8 mouse cellular contexts compared by ENCODE assay signal in the genomic region with DNA sequence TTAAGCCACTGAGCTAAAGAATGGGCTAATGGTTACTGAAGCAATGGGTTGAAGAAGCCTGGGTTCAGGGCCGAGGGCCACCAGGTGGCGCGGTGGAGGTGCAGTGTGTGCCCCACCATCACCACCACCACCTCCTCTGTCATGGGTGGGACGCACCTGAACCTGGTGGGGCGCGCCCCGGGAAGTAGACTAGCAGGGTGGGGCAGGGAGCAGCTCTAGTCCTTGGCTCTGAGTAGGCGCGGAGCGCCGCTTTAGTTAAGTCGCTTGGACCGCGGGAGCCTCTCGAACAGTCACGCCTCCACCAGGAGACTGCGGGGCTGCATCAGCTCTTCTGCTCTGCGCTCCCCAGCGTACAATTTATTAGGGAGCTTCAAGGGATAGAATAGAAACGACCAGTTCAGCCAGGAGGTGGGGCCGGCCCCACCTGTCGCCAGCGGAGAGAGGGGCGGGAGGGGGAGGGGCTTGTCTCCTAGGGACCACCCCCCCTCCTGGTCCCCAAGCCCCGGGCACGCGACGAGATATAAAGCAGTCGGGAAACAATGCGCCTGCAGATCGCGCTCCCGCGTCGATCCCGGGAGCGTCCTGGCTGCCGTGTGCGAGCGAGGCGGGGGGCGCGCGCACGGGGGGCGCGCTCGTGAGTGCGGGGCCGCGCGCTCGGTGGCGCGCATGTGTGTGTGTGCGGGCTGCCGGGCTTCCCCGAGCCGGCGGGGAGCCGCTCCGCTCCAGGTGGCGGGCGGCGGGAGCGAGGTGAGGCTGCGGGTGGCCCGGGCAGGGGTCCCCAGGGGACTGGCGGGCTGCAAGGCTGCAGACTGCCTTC. TPM values are rescaled to one million over a fixed set of nuclear protein-coding genes. Genes with fewer than 3 reads are reported as not detected.
DNase-seq lines count a peak whose midpoint lies in the region; TF ChIP-seq lines count a peak whose summit lies in the region.

TSS of gene Mycl (plus strand) at position 249 of the 817 bp plus-strand sequence.

- intact Hi-C loops in left cerebral cortex, adult 2 months (cut with DNase I) = loop anchor here (1.0 to 5.0 kb wide), 2 partner anchors 88 to 257 kb away; no protein-coding TSS in a partner anchor

- H3K27ac ChIP-seq in left cerebral cortex, adult 2 months = peak within 1 kb of the TSS; percentile 67

- peak; percentile 60 for DNase-seq in adipocyte (ENCODE audit: low spot score)
- peak; percentile 92 for DNase-seq in embryo, embryonic 10 days (ENCODE audit: low spot score)
- peak; percentile 80 for DNase-seq in gastrocnemius, postnatal 10 days
- peak; percentile 86 for DNase-seq in induced T-regulatory cell, adult 2 months (ENCODE audit: low read depth)
- DNase-seq in left cerebral cortex, adult 2 months (ENCODE audit: extremely low spot score in 1 of 2, low spot score in 2 of 2) = peak; percentile 86 to 87
- peak; percentile 81 to 86 for DNase-seq in lung, postnatal 4 days
- peak; percentile 76 for DNase-seq in retina, postnatal 7 days (ENCODE audit: low read depth, low spot score)
- DNase-seq in urinary bladder, adult 18-20 months (ENCODE audit: low spot score in 2 of 2) = peak; percentile 79 to 90

- peak; percentile 90 for TF ChIP-seq CTCF in left cerebral cortex, adult 2 months (IDR thresholded peaks at IDR 0.05)

- H3K4me3 ChIP-seq in left cerebral cortex, adult 2 months = peak within 1 kb of the TSS; percentile 82

RNA-seq across cellular contexts. Expression of gene Mycl, which starts in this region (rescaled TPM):
- total RNA-seq in gastrocnemius, postnatal 10 days (2021) = 1 to 10 TPM; 4.4 to 5.8 TPM
- 10 to 100 TPM; 11.3 to 12.0 TPM for total RNA-seq in left cerebral cortex, adult 2 months (2021)

Comparison
In these comparisons a context has a peak if more than half of its experiments do, and no peak if none do; other contexts are left out.
1. Peak in every context shown above with its lines: DNase-seq, H3K4me3 ChIP-seq and H3K27ac ChIP-seq.